In the genomic region with DNA sequence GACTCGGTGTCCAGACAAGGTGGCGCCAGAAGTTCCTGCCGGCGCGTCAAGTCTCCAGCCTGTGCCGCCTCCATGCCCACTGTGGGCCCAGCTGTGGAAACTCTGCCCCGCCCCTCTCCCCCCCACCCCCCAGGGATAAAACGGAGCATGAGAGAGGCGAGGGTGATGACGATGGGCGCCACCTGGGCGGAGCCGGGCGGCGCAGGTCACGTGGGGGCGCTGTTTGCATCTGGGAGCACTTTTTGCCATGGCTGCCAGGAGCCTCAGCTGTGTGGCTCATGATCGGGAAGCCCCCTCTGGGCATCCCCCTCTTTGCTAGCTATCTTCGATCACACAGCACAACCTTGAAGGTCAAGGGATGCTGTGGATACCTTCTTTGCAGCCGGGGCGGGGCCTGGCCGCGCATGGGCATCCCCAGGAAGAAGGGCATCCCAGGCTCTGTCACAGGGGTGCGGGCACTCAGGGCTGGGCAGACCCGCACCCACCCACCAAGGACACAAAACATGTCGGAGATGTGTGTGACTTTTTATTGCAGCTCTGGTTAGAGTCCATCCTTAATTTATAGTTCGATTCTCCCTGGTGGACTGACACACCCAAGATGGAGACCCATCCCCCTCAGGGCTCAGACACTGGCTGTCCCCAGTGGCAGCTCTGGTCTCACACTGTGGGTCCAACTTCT, we compare ENCODE assay signal across 25 mouse cellular contexts. TPM values are rescaled to one million over a fixed set of nuclear protein-coding genes. Genes with fewer than 3 reads are reported as not detected.
DNase-seq lines count a peak whose midpoint lies in the region; ATAC-seq and TF ChIP-seq lines count a peak whose summit lies in the region.
"Had no signal": no experiment of that assay in that cellular context is flagged by ENCODE, and none has a peak within 500 bp of the region (broad histone marks: within the 10 kb centered on the region; RNA-seq: fewer than 3 reads in every experiment).

A gene (minus strand): TSS at position 88 of the 679 bp plus-strand sequence.

- DNase-seq in heart, adult 9 months (ENCODE audit: low spot score in 2 of 2) = no peak
- DNase-seq in liver (no peak), ZHBTc4 (ENCODE audit: low read depth, low spot score) (peak; percentile 52)
- no peak for DNase-seq in gastrocnemius, adult 18-20 months (ENCODE audit: low spot score)
- DNase-seq: adrenal gland, postnatal 10 days; B cell, adult 2 months; cerebellum, adult 11 months; cerebellum, adult 8-10 months; cerebellum, postnatal 14 days; embryo, embryonic 11 days; gastrocnemius, postnatal 10 days; heart, adult 2 months; heart, postnatal 14 days had no signal

- H3K4me3 ChIP-seq in heart, embryonic 13.5 days = no peak within 1 kb of the TSS
- H3K4me3 ChIP-seq in liver, embryonic 12.5 days = no peak within 1 kb of the TSS
- H3K4me3 ChIP-seq in E14TG2a.4 (replicated peaks; ENCODE audit: low read length) = peak within 1 kb of the TSS; percentile 60
- H3K4me3 ChIP-seq: embryonic facial prominence, embryonic 12.5 days; forebrain, embryonic 15.5 days; heart, adult 2 months had no signal

- ATAC-seq in heart, embryonic 13.5 days (ENCODE audit: extremely low read depth, insufficient number of reproducible peaks, low FRiP score, low TSS enrichment) = 0 out of 2 replicates have a peak, but pooled peaks have one; percentile 7
- ATAC-seq in liver, embryonic 12.5 days = peak; percentile 29; the same call in 1 of the 2 replicates
- ATAC-seq: CD4-positive, CD25-positive, alpha-beta regulatory T cell, adult 4 months; forebrain, embryonic 15.5 days; hindbrain, embryonic 16.5 days had no signal

- 78% methylated on average over 27 of the region's 27 CpGs for WGBS in heart, embryonic 13.5 days
- WGBS in liver, embryonic 12.5 days (ENCODE audit: insufficient replicate concordance) = 82% methylated on average over 27 of the region's 27 CpGs

- H3K9me3 ChIP-seq in heart, embryonic 13.5 days = no peaks in the 10 kb centered on the region
- no peaks in the 10 kb centered on the region for H3K9me3 ChIP-seq in liver, embryonic 12.5 days (replicated peaks)
- no peaks in the 10 kb centered on the region for H3K9me3 ChIP-seq in E14TG2a.4 (ENCODE audit: low read length)
- H3K9me3 ChIP-seq: embryonic facial prominence, embryonic 12.5 days; forebrain, embryonic 15.5 days had no signal

- H3K36me3 ChIP-seq in heart, embryonic 13.5 days = peaks cover 87% of the 10 kb centered on the region
- H3K36me3 ChIP-seq in liver, embryonic 12.5 days = peaks cover 89% of the 10 kb centered on the region
- H3K36me3 ChIP-seq in E14TG2a.4 (ENCODE audit: insufficient read depth, low read length) = peaks cover 69% of the 10 kb centered on the region

- no peak within 1 kb of the TSS for H3K4me2 ChIP-seq in heart, embryonic 13.5 days
- no peak within 1 kb of the TSS for H3K4me2 ChIP-seq in liver, embryonic 12.5 days
- H3K4me2 ChIP-seq: embryonic facial prominence, embryonic 12.5 days; forebrain, embryonic 15.5 days had no signal

- H3K27me3 ChIP-seq in heart, embryonic 13.5 days (replicated peaks) = no peaks in the 10 kb centered on the region
- no peaks in the 10 kb centered on the region for H3K27me3 ChIP-seq in liver, embryonic 12.5 days (replicated peaks)
- 0 out of 2 replicates have a peak, but pooled peaks cover 3% of the 10 kb centered on the region for H3K27me3 ChIP-seq in E14TG2a.4 (ENCODE audit: insufficient read depth, low read length)
- H3K27me3 ChIP-seq: embryonic facial prominence, embryonic 12.5 days; forebrain, embryonic 15.5 days had no signal

- peaks cover 6% of the 10 kb centered on the region for H3K4me1 ChIP-seq in heart, embryonic 13.5 days
- peaks cover 12% of the 10 kb centered on the region for H3K4me1 ChIP-seq in liver, embryonic 12.5 days
- H3K4me1 ChIP-seq in E14TG2a.4 (replicated peaks; ENCODE audit: low read depth, low read length) = peaks cover 54% of the 10 kb centered on the region

- H3K27ac ChIP-seq in heart, embryonic 13.5 days (replicated peaks) = no peak within 1 kb of the TSS
- no peak within 1 kb of the TSS for H3K27ac ChIP-seq in liver, embryonic 12.5 days
- H3K27ac ChIP-seq: embryonic facial prominence, embryonic 12.5 days; forebrain, embryonic 15.5 days; heart, adult 2 months had no signal

- H3K9ac ChIP-seq in heart, embryonic 13.5 days = no peak within 1 kb of the TSS
- no peak within 1 kb of the TSS for H3K9ac ChIP-seq in liver, embryonic 12.5 days
- H3K9ac ChIP-seq: embryonic facial prominence, embryonic 12.5 days; forebrain, embryonic 15.5 days had no signal

- no peak for TF ChIP-seq CTCF in E14TG2a.4 (conservative IDR thresholded peaks at IDR 0.05; ENCODE audit: low read length)

RNA-seq across cellular contexts. Expression of the gene that starts here (rescaled TPM):
- polyA plus RNA-seq in heart, embryonic 13.5 days (2015; fragmentation: Nextera tagmentation; extraction: Ambion mirVana) = 0.51 and 0.87 TPM in 2 replicates
- polyA plus RNA-seq in liver, embryonic 12.5 days (2016; fragmentation: Nextera tagmentation; extraction: Ambion mirVana) = 0.62 TPM in 1 of 2 replicates, not detected in the other
- total RNA-seq in gastrocnemius, adult 18-20 months (2021) = not detected
- total RNA-seq: adrenal gland, postnatal 10 days; adrenal gland, postnatal 4 days; common myeloid progenitor, adult 5-6 weeks; gastrocnemius, postnatal 10 days; gastrocnemius, postnatal 4 days; heart, adult 2 months; heart, postnatal 14 days; hematopoietic stem cell, adult 5-6 weeks had no signal
- polyA plus RNA-seq: heart, adult 2 months; intestine, embryonic 14.5 days had no signal

Comparison
In these comparisons a context has a peak if more than half of its experiments do, and no peak if none do; other contexts are left out.
1. Peak in ATAC-seq in heart, embryonic 13.5 days; RNA of the gene not detected or under 1 TPM.
2. Peak in ATAC-seq in liver, embryonic 12.5 days; RNA of the gene not detected or under 1 TPM.